Mouse (Mus musculus) monocyte, adult 5-6 weeks (primary cell): Measurements from ENCODE around the gene Mcl1. TPM values are rescaled to one million over a fixed set of nuclear protein-coding genes. Genes with fewer than 3 reads are reported as not detected.
A peak's percentile ranks its signal among the peaks of the same experiment; 100 is the strongest.
"Not testable (repeated sequence)": the region's sequence is repeated elsewhere in the genome, so short reads cannot be mapped to it uniquely, and the experiment has no call there.

Experiments
- ATAC-seq: fragments of 153-309, 156-312 bp; replicated peaks from 2 replicates; pipeline ENCODE4 v1.8.0; 2017; ENCODE audit warnings: mild to moderate bottlenecking; ENCODE audit not compliant: low TSS enrichment, insufficient number of reproducible peaks, severe bottlenecking, poor library complexity, low FRiP score
- total RNA-seq: library from RNA; stranded (forward); fragments of 200-1000, 200-491, 200-594 nt; gene quantifications from 3 replicates; pipeline ENCODE4 v1.2.3, GENCODE M21; 2017

Gene Mcl1
- total RNA-seq, 1 experiment from 2014 or later: 973 TPM

DNA sequence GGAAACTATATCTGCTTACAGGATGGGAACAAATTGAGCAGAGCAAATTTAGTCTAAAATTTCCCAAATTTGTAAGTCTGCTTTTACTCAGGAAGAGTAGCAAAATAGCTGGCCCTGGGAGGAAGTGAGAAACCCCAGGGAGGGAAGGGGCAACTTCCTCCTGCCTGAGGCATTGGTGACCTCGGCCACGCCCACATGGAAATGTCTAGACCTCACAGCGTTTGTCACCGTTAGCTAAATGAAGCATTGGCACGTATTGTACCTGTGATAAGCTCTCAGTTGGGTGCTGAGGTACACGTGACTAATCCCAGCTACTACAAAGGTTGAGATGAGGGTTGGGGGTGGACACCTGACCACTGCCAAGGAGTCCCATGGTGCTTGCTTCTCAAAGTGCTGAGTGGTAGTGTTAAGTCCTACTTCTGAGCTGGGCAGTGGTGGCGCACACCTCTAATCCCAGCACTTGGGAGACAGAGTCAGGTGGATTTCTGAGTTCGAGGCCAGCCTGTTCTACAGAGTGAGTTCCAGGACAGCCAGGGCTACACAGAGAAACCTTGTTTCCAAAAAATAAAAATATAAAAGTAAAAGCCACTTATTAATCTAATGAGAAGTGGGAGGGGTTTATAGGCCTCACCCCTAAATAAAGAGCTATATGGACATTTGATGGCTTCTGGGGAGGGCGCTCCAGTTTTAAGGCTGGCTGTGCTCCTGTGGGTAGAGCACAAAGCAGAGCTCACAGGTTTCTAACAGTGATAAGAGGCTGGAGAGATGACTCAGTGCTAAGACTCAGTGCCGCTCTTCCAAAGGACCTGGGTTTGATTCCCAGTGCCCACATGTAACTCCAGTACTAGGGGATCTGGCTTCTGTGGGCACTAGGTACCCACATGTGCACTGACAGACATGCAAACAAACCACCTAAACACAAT lies 13.0 kb upstream of the Mcl1 start:
- ATAC-seq: peak; percentile 95

- no peak for ATAC-seq
Measured at GRCm38 (mm10) chr3:95648016-95648415, 10.6 kb upstream of the Mcl1 start.

DNA sequence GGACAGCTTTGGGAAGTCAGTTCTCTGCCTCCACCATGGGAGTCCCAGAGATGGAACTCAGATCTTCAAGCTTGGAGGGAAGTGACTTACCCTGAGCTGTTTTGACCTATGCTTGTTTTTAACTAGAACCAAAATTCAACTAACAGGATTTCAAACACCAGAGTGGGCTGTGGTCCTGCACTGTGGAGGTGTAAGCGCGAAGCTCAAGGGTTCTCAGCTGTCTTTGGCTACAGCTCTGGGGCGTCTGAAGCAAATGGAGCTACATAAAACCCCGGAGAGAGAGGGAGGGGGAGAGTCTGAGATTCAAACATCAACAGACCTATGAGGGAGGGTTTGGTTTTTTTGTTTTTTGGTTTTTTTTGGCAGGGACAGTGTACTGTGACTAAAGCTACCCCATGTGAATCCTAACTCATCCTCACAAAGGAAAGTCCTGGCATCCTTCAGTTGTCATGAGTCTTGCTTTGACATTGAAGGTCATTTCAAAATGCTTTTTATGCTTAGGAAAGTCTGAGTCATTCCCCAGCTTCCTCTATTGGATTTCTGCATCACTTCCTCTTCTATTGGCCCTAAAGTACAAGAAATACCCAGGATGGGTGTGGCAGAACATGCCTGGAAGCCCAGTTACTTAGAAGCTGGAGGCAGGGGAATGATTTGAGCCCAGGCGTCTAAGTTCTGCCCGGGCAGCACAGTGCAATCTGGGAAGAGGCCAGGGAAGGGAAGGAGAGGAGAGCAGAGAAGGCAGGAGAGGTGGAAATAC lies 8.1 kb upstream of the Mcl1 start:
- ATAC-seq: peak; percentile 44

DNA sequence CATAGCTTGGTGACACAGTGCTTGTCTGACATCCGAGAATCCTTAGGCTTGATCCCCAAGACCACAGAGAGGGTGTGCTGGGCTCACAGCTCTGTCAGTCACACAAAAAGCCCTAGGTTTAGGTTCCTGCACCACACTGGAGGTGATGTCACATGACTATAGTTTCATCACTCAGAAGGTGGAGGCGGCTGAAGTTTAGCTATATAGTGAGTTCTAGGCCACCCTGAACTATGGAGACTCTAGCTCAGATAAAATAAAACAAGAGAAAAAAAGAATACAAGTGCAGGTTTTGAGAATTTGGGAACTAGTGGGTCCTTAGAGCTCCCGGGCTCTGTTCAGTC lies 7.6 kb upstream of the Mcl1 start:
- peak; percentile 13 for ATAC-seq

- ATAC-seq: 0 out of 2 replicates have a peak, but pooled peaks have one; percentile 2
Measured at GRCm38 (mm10) chr3:95651391-95652203, 7.0 kb upstream of the Mcl1 start.

- ATAC-seq: peak; percentile 28
Measured at GRCm38 (mm10) chr3:95652204-95652811, 6.3 kb upstream of the Mcl1 start.

DNA sequence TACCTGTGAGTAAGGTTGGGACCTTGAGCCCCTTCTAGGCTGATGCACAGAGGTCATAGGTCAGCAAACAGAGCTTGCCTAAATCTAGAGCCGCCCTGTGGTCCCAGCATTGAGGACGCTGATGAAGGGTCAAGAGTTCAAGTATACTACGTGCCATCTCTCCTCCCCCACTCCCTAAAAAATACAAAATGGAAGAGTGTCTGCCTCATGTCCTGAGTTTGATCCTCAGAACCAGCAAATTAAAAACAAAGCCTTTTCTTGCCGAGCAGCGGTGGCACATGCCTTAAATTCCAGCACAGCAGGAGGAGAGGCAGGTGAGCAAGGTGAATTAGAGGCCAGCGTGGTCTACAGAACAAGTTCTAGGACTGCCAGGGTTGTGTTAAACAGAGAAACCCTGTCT lies 5.7 kb upstream of the Mcl1 start:
- ATAC-seq: peak; percentile 10

DNA sequence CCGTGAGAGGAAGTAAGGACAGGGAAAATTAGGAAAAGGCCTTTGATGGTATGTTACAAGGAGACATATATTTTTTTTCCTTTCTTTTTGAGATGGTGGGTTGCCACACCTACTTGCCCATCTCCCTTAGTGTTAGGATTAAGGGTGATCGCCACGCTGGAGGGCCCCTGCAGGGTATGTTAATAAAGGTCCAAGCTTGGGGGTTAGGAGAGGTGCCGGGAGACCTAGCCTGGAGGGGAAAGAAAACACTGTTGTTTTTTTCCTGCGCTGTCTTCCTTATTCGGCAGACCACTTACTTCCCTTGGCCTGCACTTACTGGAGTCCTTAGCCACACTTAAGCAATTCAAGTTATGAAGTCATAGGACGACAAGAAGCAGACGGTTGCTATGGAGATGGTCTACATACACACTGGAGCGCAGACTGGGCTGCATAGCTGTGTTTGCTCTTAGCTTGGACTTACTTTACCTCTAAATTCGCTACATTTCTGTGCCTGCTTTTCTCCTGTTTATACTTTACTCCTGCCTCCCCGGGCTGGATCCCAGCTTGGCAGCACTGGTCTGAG lies 5.0 kb upstream of the Mcl1 start:
- peak; percentile 58 for ATAC-seq

GRCm38 (mm10) chr3:95654371-95654770 lies 4.2 kb upstream of the Mcl1 start:
- ATAC-seq: not testable (repeated sequence)

DNA sequence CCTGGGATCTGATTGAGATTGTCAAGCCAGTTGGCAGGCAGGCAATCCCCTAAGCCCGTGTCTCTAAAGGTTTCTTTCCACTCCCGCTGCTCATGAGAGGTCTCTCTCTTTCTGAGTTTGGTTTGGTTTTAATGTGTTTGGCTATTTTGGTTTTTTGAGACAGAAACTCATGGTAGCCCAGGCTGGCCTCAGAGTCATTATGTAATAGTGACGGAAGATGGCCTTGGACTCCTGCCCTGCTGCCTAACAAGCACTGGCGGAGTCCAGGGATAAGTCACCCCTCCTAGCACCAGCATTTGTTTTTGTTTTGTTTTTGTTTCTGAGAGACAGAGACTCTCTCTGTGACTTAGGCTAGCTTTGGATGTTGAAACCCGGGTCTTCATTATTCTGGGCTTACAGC lies 3.2 kb upstream of the Mcl1 start:
- no peak for ATAC-seq

GRCm38 (mm10) chr3:95657108-95657507 lies 1.5 kb upstream of the Mcl1 start:
- ATAC-seq: no peak

DNA sequence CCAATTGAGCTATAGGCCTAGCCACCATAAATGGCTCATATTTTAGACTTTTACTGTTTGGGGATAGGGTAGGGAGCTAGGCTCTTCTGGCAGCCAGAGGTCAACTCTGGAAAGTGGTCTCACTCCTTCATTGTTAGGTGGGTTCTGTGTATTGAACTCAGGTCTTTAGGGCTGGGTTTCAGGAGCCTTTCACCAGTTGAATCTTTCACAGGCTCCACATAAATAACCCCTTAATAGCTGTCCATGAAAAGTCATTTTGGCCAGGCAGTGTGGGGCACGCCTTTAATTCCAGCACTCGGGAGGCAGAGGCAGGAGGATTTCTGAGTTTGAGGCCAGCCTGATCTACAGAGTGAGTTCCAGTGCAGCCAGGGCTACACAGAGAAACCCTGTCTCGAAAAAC lies 877 bp upstream of the Mcl1 start:
- ATAC-seq: no peak

DNA sequence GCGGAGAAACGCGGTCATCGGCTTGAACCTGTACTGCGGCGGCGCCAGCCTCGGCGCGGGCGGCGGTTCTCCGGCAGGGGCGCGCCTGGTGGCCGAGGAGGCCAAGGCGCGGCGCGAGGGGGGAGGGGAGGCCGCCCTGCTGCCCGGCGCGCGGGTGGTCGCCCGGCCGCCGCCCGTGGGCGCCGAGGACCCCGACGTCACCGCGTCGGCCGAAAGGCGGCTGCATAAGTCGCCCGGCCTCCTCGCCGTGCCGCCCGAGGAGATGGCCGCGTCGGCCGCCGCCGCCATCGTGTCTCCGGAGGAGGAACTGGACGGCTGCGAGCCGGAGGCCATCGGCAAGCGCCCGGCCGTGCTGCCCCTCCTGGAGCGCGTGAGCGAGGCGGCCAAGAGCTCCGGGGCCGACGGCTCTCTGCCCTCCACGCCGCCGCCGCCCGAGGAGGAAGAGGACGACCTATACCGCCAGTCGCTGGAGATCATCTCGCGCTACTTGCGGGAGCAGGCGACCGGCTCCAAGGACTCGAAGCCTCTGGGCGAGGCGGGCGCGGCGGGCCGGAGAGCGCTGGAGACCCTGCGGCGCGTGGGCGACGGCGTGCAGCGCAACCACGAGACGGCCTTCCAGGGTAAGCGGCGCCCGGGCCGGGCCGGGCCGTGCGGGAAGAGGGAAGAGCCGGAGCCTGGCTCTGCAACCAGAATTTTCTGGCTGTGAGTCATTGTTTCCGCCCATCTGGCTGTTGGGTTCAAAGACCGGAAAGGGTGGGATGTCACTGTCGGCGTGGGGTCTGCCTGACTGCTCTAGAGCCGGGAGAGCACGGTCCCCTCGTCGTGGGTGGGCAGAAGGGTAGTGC lies 502 bp downstream of the Mcl1 start:
- ATAC-seq: no peak; the same call in 1 of the 2 replicates

- no peak for ATAC-seq
Measured at GRCm38 (mm10) chr3:95659948-95660347, 1.4 kb downstream of the Mcl1 start.

GRCm38 (mm10) chr3:95660788-95661478 lies 2.3 kb downstream of the Mcl1 start:
- no peak for ATAC-seq

GRCm38 (mm10) chr3:95661945-95662715 lies 3.5 kb downstream of the Mcl1 start:
- ATAC-seq: no peak
